8 mouse cellular contexts compared by ENCODE assay signal in the genomic region with DNA sequence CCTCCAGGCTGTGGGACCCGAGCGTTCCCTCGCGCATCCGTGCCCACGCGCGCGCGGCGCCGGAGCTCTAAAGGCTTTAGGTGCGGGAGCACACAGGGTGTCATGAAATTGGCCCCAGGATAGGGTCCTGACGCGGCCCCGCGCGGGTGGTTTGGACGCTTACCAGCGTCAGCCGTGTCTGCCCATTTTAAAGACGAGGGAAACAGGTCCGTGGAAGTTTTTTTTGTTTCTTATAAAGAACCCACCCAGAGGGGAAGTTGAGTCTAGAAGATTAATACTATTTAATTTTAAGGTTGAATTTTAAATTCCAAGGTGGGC. TPM values are rescaled to one million over a fixed set of nuclear protein-coding genes. Genes with fewer than 3 reads are reported as not detected.
DNase-seq lines count a peak whose midpoint lies in the region; ATAC-seq and TF ChIP-seq lines count a peak whose summit lies in the region.

No protein-coding gene starts in this region.

- WGBS in cerebellum, adult 2 months: under 1% methylated on average over 23 of the region's 23 CpGs
- under 1% methylated on average over 23 of the region's 23 CpGs for WGBS in neural tube, embryonic 11.5 days
- under 1% methylated on average over 23 of the region's 23 CpGs for WGBS in limb, embryonic 15.5 days
- WGBS in stomach, embryonic 16.5 days: under 1% methylated on average over 23 of the region's 23 CpGs

- peaks cover 26% of the 10 kb centered on the region for H3K4me1 ChIP-seq in cerebellum, adult 2 months (ENCODE audit: control insufficient read depth, insufficient read depth, low read length)
- H3K4me1 ChIP-seq in neural tube, embryonic 11.5 days (ENCODE audit: control insufficient read depth, insufficient read depth, low read length): peaks cover 12% of the 10 kb centered on the region
- peaks cover 50% of the 10 kb centered on the region for H3K4me1 ChIP-seq in limb, embryonic 15.5 days
- peaks cover 12% of the 10 kb centered on the region for H3K4me1 ChIP-seq in stomach, embryonic 16.5 days (ENCODE audit: control insufficient read depth, insufficient read depth, low read length)

- no peak for DNase-seq in cerebellum, adult 2 months
- no peak for DNase-seq in neural tube, embryonic 11.5 days (ENCODE audit: low spot score)
- no peak for DNase-seq in neural tube, embryonic 10.5 days (ENCODE audit: extremely low spot score, low spot score)
- no peak for DNase-seq in thymus, postnatal 10 days (ENCODE audit: low spot score in 2 of 2)
- no peak for DNase-seq in B cell, adult 2 months

- peak overlapping the region; percentile 83 for H3K4me2 ChIP-seq in neural tube, embryonic 11.5 days (ENCODE audit: low read depth)
- H3K4me2 ChIP-seq in limb, embryonic 15.5 days: peak overlapping the region; percentile 92
- peak overlapping the region; percentile 87 for H3K4me2 ChIP-seq in stomach, embryonic 16.5 days (ENCODE audit: low read depth, low read length)

- H3K36me3 ChIP-seq in neural tube, embryonic 11.5 days (ENCODE audit: control insufficient read depth, insufficient read depth, low read length): peaks cover 3% of the 10 kb centered on the region
- H3K36me3 ChIP-seq in limb, embryonic 15.5 days: peaks cover 20% of the 10 kb centered on the region
- peaks cover 12% of the 10 kb centered on the region; the same call in 1 of the 2 replicates for H3K36me3 ChIP-seq in stomach, embryonic 16.5 days (ENCODE audit: control insufficient read depth, insufficient read depth, low read length)

- TF ChIP-seq POLR2A in cerebellum, adult 2 months (IDR thresholded peaks at IDR 0.05; ENCODE audit: borderline replicate concordance, insufficient read depth, low read length): peak; percentile 38; the same call in 1 of the 2 replicates

- no peak for ATAC-seq in cerebellum, adult (ENCODE audit: insufficient number of reproducible peaks, low FRiP score, low TSS enrichment)
- peak; percentile 59 for ATAC-seq in neural tube, embryonic 11.5 days (ENCODE audit: insufficient read depth, low FRiP score, low TSS enrichment)
- no peak for ATAC-seq in limb, embryonic 15.5 days (ENCODE audit: insufficient number of reproducible peaks, low FRiP score, low TSS enrichment, low read depth)
- ATAC-seq in stomach, embryonic 16.5 days (ENCODE audit: insufficient read depth, low FRiP score): no peak

- H3K4me3 ChIP-seq in cerebellum, adult 2 months (replicated peaks; ENCODE audit: insufficient read depth, low read depth, low read length): peak overlapping the region; percentile 97
- H3K4me3 ChIP-seq in neural tube, embryonic 11.5 days (ENCODE audit: low read depth, low read length): peak overlapping the region; percentile 98
- peak overlapping the region; percentile 93 for H3K4me3 ChIP-seq in limb, embryonic 15.5 days
- peak overlapping the region; percentile 95 for H3K4me3 ChIP-seq in stomach, embryonic 16.5 days (replicated peaks; ENCODE audit: low read length)

- peak overlapping the region; percentile 81 for H3K27ac ChIP-seq in cerebellum, adult 2 months (ENCODE audit: insufficient read depth, low read length)
- no peak overlapping the region; the same call in 1 of the 2 replicates for H3K27ac ChIP-seq in neural tube, embryonic 11.5 days (ENCODE audit: low read depth, low read length)
- H3K27ac ChIP-seq in limb, embryonic 15.5 days: no peak overlapping the region
- no peak overlapping the region for H3K27ac ChIP-seq in stomach, embryonic 16.5 days (ENCODE audit: low read length)

- no peak for TF ChIP-seq CTCF in cerebellum, adult 2 months (IDR thresholded peaks at IDR 0.05; ENCODE audit: borderline replicate concordance, insufficient read depth, low read depth, low read length)

- no peaks in the 10 kb centered on the region for H3K9me3 ChIP-seq in neural tube, embryonic 11.5 days (ENCODE audit: control insufficient read depth, low read length)
- H3K9me3 ChIP-seq in limb, embryonic 15.5 days: no peaks in the 10 kb centered on the region
- H3K9me3 ChIP-seq in stomach, embryonic 16.5 days (replicated peaks; ENCODE audit: control insufficient read depth, low read length): no peaks in the 10 kb centered on the region

- H3K27me3 ChIP-seq in cerebellum, adult 2 months (ENCODE audit: control insufficient read depth, insufficient read depth, low read length): no peaks in the 10 kb centered on the region
- no peaks in the 10 kb centered on the region for H3K27me3 ChIP-seq in neural tube, embryonic 11.5 days (ENCODE audit: control insufficient read depth, insufficient read depth, low read length)
- H3K27me3 ChIP-seq in limb, embryonic 15.5 days: no peaks in the 10 kb centered on the region
- H3K27me3 ChIP-seq in stomach, embryonic 16.5 days (ENCODE audit: control insufficient read depth, insufficient read depth, low read length): no peaks in the 10 kb centered on the region

- peak overlapping the region; percentile 93 for H3K9ac ChIP-seq in neural tube, embryonic 11.5 days (ENCODE audit: low read length)
- H3K9ac ChIP-seq in limb, embryonic 15.5 days: peak overlapping the region; percentile 89
- H3K9ac ChIP-seq in stomach, embryonic 16.5 days (ENCODE audit: low read length): peak overlapping the region; percentile 94

RNA-seq across cellular contexts. Expression of gene Sun2, which starts 0.3 kb away (rescaled TPM):
- 42.7 and 45.2 TPM in 2 replicates for polyA plus RNA-seq in cerebellum, adult 2 months (2012; rRNA removed)
- 6.1 and 10.2 TPM in 2 replicates for polyA plus RNA-seq in neural tube, embryonic 11.5 days (2014; fragmentation: Nextera tagmentation; extraction: Ambion mirVana)
- polyA plus RNA-seq in limb, embryonic 15.5 days (2015; fragmentation: Nextera tagmentation; extraction: Ambion mirVana): 5.4 and 6.0 TPM in 2 replicates
- polyA plus RNA-seq in stomach, embryonic 16.5 days (2015; fragmentation: Nextera tagmentation; extraction: Ambion mirVana): 4.1 and 4.4 TPM in 2 replicates

RNA-seq across cellular contexts. Expression of gene Dnal4, which starts 35.0 kb away (rescaled TPM):
- 55.1 and 56.7 TPM in 2 replicates for polyA plus RNA-seq in cerebellum, adult 2 months (2012; rRNA removed)
- polyA plus RNA-seq in neural tube, embryonic 11.5 days (2014; fragmentation: Nextera tagmentation; extraction: Ambion mirVana): 68.6 and 70.8 TPM in 2 replicates
- 67.1 and 70.2 TPM in 2 replicates for polyA plus RNA-seq in limb, embryonic 15.5 days (2015; fragmentation: Nextera tagmentation; extraction: Ambion mirVana)
- polyA plus RNA-seq in stomach, embryonic 16.5 days (2015; fragmentation: Nextera tagmentation; extraction: Ambion mirVana): 48.4 and 51.2 TPM in 2 replicates

RNA-seq across cellular contexts. Expression of gene Gtpbp1, which starts 52.0 kb away (rescaled TPM):
- 52.5 and 59.5 TPM in 2 replicates for polyA plus RNA-seq in cerebellum, adult 2 months (2012; rRNA removed)
- polyA plus RNA-seq in neural tube, embryonic 11.5 days (2014; fragmentation: Nextera tagmentation; extraction: Ambion mirVana): 39.7 and 42.5 TPM in 2 replicates
- polyA plus RNA-seq in limb, embryonic 15.5 days (2015; fragmentation: Nextera tagmentation; extraction: Ambion mirVana): 35.0 and 36.0 TPM in 2 replicates
- 24.0 and 24.6 TPM in 2 replicates for polyA plus RNA-seq in stomach, embryonic 16.5 days (2015; fragmentation: Nextera tagmentation; extraction: Ambion mirVana)

RNA-seq across cellular contexts. Expression of gene Josd1, which starts 54.9 kb away (rescaled TPM):
- 43.8 and 45.0 TPM in 2 replicates for polyA plus RNA-seq in cerebellum, adult 2 months (2012; rRNA removed)
- polyA plus RNA-seq in neural tube, embryonic 11.5 days (2014; fragmentation: Nextera tagmentation; extraction: Ambion mirVana): 14.6 and 16.4 TPM in 2 replicates
- polyA plus RNA-seq in limb, embryonic 15.5 days (2015; fragmentation: Nextera tagmentation; extraction: Ambion mirVana): 20.2 and 27.8 TPM in 2 replicates
- 16.1 and 16.6 TPM in 2 replicates for polyA plus RNA-seq in stomach, embryonic 16.5 days (2015; fragmentation: Nextera tagmentation; extraction: Ambion mirVana)
